Mouse (Mus musculus) ES-E14 (cell line): ENCODE results near the gene Cadm1.

Source experiments
- CHD2 ChIP-seq: IDR thresholded peaks from 2 replicates; pipeline ENCODE4 v1.6.1; 2014; ENCODE audit warnings: mild to moderate bottlenecking, low read depth, low read length, inconsistent platforms
- HCFC1 ChIP-seq: IDR thresholded peaks from 2 replicates; pipeline ENCODE4 v1.6.1; 2012; ENCODE audit warnings: low read length, inconsistent platforms, borderline replicate concordance; ENCODE audit not compliant: insufficient read depth
- MAFK ChIP-seq: IDR thresholded peaks from 2 replicates; pipeline ENCODE4 v1.6.1; 2014; ENCODE audit warnings: mild to moderate bottlenecking, low read depth, low read length, inconsistent platforms; ENCODE audit not compliant: insufficient read depth
- ZC3H11A ChIP-seq: IDR thresholded peaks from 2 replicates; pipeline ENCODE4 v1.6.1; 2012; ENCODE audit warnings: low read depth, mild to moderate bottlenecking, inconsistent platforms, low read length, borderline replicate concordance
- ZNF384 ChIP-seq: IDR thresholded peaks from 2 replicates; pipeline ENCODE4 v1.6.1; 2012; ENCODE audit warnings: low read depth, low read length, inconsistent platforms

DNA sequence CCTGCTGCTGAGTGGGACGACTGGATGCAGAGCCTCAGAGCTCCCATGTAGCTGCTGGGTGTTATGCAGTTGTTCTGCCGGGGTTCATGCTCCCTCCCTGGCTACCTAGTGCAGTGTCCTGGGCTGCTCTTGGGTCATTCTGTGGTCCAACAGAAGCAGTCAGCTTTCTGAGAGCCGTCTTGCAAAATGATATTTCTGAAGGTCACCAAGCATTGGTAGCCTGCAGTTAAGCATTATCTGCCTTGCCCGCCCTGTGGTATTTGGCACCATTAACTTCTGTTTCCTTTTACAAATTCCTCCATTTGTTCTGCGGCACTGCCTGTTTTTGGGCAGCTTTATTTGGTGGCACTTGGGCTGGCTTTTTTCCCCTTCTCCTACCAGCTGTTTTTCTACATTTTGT is 42.2 kb downstream of the Cadm1 start:
- no peak for TF ChIP-seq ZC3H11A
- no peak for TF ChIP-seq CHD2
- TF ChIP-seq HCFC1: no peak
- no peak for TF ChIP-seq MAFK
- TF ChIP-seq ZNF384: no peak
